Mouse (Mus musculus) gastrocnemius, postnatal 36 days (tissue): ENCODE data around the gene Sema4d. TPM values are rescaled to one million over a fixed set of nuclear protein-coding genes. Genes with fewer than 3 reads are reported as not detected.
"Not testable (repeated sequence)": the region's sequence is repeated elsewhere in the genome, so short reads cannot be mapped to it uniquely, and the experiment has no call there.

Experiments used
- DNase-seq, 2 experiments: peaks; one replicate each; pipeline ENCODE4 v3.0.0; 2022
- intact Hi-C: fragments of 180-260 bp; cut with DNase I; formaldehyde crosslinking; loops from one replicate; pipeline ENCODE4 v1.15.1; 2025
- long read RNA-seq, 2 experiments: library from polyadenylated mRNA; stranded (forward); transcript quantifications; one replicate each; pipeline ENCODE4 v2.0.0; 2021
- total RNA-seq, 2 experiments: library from RNA; stranded (reverse); gene quantifications; 2 replicates each; pipeline ENCODE4 v1.2.3; 2021

Sema4d gene
- total RNA-seq = 100 to 1,000 TPM; 123 to 134 TPM
- long read RNA-seq, experiment 1, partial matches to known transcripts = 16 of 111 reads
- long read RNA-seq, experiment 1, other reads (novel, unspliced or antisense) = 95 of 111 reads
- long read RNA-seq, experiment 2, partial matches to known transcripts = 21 of 138 reads
- long read RNA-seq, experiment 2, other reads (novel, unspliced or antisense) = 117 of 138 reads

DNA sequence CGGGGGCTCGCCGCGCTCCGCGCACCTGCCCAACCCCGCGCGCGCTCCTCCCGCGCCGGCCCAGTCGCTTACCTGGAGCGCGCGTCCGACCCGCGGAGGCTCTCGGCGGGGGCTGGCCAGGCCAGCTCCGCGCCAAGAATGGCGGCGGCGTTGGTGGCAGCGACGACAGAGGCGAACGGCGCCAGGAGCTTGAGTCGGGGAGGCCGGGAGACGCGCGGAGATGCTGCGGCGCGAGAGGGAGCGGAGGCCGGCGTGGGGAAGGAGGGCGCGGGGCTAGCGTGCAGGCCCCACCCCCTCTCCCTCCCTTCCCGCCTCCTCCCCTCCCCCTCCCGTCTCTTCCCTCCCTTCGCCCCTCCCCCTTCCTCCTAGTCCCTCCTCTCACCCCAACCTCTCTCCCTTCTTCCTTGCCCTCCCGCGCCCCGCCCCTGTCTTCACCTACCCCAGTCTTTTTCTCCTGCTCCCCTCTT, at the start of gene Sema4d:
Gene Sema4d, minus strand, starts transcription at position 323 of the 467 bp plus-strand sequence.
- intact Hi-C loops = loop anchor here (5.0 kb wide), 1 partner anchor 61 kb away; no protein-coding TSS in a partner anchor
- peak; percentile 18 to 39 for DNase-seq

DNA sequence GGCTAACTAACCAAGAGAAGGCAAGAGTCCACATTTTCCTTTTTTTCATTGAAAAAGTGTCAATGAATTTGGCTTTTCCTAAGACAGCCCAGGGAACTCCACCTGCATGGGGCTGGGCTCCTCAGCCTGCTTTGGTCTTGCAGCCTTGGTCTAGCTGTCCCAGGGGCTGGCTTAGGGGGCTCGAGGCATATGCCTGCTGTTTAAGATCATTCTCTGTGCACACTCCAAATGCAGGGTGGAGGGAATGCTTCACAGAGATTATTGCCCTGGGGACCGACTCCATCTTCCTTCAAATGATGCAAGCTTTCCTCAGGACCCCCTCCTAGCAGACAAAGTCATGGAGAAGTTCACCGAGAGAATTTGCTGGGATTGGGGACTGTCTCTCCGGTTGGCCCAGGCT, 49.8 kb upstream of the Sema4d start:
- no peak for DNase-seq
- intact Hi-C loops = loop anchor here (1.0 kb wide), 1 partner anchor 381 kb away; no protein-coding TSS in a partner anchor

DNA sequence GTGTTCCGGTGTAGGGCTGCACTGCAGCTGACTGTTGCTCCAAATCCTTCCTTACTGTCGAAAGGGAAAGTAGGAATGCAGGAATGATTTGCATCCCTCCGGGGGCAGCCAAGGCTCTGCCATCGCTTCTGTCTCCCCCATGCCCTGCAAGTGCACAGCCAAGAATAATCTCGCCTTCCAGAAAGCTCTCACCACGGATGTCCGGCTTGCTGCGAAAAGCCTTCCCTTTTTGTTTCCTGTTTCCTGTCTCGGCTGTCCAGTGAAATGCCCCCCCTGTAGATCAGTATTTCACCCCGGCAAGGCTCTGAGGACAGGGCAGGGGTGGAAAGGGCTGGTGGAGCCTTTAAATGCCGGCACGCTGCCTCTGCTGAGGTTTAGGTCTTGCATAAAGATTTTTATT, 49.2 kb upstream of the Sema4d start:
- intact Hi-C loops = loop anchor here (1.0 kb wide), 1 partner anchor 382 kb away; no protein-coding TSS in a partner anchor
- DNase-seq = no peak

DNA sequence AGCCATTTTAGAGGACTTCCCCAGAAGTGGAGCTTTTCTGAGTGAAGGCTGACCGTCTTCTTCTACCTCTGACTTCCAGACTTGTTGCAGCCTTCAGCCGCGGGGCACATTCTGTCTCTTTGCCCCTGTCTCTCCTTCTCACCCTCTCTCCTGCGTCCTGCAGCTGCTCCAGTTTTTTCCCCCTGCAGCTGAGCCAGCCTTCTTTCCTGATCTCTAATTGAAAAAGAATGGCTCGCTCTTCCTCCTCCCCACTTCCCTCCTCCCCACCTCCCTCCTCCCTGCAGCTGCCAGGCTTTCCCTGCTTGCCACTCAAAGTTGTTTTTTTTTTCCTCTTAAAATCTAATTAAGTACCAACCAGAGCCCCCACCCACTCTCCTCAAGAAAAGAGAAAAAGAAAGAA, 48.6 kb upstream of the Sema4d start:
- intact Hi-C loops = no loop called here
- DNase-seq = no peak

DNA sequence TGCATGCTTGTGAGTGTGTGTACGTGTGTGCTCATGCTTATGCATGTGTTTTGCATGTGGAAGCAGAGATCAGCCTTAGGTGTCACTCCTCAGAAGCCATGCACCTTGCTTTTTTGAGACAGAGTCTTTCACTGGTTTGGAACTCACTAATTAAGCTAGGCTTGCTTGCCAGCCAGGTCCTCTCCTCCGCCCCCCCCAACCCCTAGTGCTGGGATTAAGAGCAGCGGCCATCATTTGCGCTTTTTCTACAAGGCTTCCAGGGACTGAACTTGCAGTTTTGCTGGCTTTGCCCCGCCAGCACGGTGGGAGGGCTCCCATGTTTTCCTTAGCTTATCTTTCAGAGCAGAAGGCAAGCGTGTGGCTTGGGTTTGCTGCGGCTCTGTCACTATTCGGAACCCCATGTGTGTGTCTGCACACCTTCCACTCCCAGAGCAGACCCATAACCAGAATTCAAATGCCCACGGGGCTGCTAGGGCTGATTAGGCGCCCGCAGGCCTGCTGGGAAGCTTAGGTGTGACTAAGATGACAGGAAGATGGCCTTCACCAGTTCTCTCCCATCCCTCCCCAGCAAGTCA, 48.1 kb upstream of the Sema4d start:
- intact Hi-C loops = no loop called here

DNA sequence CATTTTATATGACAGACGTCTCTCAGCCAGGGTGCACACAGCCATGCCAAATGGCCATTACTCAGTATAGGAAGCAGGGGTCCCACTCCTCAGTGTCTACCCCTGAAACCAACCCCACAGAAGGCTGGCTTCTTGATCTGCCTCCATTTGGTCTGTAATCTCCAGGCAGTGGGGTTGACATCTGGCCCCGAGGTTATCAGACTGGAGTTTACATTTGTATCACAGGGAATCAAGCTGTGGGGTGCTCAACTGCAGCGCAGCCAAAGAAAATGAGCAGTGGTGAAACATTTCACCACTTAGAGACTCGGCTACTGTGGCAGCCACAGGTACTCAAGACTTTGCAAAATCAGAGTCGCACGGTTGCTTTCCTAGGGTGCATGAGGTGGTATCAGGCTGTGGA, 47.2 kb upstream of the Sema4d start:
- intact Hi-C loops = loop anchor here (1.0 kb wide), 1 partner anchor 383 kb away; no protein-coding TSS in a partner anchor
- DNase-seq = no peak

More for the DNA sequence above, 48.1 kb upstream of the Sema4d start:
- no peak for DNase-seq

DNA sequence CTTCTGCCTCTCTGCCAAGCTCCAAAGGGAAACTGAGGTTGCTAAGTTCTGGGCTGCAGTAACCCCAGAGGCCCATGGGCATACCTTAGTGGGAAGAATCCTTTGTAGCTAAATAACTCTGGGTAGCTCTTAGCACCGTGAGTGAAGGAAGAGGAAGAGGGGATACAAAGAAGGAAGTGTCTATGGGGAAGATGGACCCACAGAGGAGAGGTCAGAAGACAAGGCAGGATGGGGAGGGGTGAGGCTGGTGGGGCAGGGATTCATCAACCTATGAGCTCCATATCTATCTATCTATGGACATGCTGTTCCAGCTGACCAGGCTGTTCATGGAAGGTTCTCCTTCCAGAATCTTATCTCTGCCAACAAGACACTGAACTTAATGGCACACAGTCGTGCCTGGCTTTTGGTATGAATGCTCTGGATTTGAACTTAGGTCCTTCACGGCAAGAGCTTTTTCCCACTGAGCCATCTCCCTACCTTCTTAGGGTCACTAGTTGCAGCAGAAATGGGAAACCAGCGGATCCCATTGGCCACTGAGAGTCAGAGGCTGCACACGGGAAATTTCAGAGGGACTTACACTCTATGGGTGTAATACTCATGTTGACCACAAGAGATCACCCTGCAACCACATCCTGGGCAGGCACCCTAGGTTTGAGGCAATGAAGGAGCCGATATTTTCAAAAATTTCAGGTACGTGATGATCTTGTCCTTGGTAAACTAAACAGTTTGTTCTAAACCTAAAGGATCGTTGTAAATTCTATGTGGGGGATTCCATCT, 45.9 kb upstream of the Sema4d start:
- intact Hi-C loops = loop anchor here (1.0 to 10.0 kb wide), 3 partner anchors 384 to 785 kb away; partner anchors contain the start of gene Diras2
- no peak for DNase-seq

DNA sequence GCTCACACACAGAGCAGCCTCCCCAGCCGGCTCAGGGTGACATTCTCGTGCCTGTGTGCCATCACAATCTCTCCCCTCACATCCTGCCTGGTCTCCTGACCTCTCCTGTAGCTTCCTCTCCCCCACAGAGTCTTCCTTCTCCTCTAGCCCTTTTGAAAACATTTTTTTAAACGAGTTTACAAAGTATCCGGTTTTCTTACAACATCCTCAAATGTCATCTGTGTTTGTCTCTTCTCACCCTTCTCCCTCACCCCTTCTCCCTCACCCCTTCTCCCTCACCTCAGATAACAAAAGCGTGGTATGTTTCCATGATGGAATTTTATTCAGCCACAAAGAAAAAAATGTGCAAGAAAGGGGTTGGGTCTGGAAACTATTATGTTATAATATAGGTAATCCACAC, 43.9 kb upstream of the Sema4d start:
- DNase-seq = no peak
- intact Hi-C loops = loop anchor here (5.0 to 10.0 kb wide), 2 partner anchors 695 to 787 kb away; partner anchors contain the start of gene Diras2

DNA sequence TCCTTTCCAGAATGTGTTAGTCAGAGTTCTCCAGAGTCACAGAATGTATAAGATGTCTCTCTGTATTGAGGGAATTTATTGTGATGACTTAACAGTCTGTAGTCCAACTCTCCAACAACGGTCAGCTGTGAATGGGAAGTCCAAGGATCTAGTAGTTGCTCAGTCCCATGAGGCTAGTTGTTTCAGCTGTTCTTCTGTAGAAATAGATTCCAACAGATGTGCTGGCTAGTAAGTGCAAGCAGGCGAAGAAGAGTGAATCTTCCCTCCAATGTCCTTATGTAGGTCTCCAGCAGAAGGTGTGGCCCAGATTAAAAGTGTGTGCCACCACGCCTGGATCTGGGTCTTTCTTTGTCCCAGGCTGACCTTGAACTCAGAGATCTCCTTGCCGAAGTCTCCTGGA, 41.7 kb upstream of the Sema4d start:
- intact Hi-C loops = loop anchor here (5.0 to 10.0 kb wide), 2 partner anchors 697 to 790 kb away; partner anchors contain the start of gene Diras2
- DNase-seq = not testable (repeated sequence)

DNA sequence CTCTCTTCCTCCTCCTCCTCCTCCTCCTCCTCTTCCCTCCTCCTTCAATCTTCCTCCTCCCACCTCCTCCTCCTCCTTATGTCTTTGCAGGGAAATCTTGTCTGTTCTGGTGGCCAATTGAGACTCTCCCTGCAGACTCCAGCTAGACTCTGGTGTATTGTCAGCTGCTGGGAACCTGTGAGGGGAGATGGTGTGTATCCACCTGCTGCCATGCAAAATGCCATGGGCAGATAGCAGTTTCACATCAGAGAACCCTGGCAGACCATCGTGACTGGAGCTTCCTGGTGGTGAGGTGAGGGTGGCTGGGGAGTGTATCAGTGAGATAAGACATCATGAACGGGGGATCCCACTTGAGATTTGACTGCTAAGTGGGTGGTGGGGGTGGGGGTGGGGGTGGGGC, 41.0 kb upstream of the Sema4d start:
- intact Hi-C loops = loop anchor here (10.0 kb wide), 1 partner anchor 790 kb away; no protein-coding TSS in a partner anchor
- no peak for DNase-seq

DNA sequence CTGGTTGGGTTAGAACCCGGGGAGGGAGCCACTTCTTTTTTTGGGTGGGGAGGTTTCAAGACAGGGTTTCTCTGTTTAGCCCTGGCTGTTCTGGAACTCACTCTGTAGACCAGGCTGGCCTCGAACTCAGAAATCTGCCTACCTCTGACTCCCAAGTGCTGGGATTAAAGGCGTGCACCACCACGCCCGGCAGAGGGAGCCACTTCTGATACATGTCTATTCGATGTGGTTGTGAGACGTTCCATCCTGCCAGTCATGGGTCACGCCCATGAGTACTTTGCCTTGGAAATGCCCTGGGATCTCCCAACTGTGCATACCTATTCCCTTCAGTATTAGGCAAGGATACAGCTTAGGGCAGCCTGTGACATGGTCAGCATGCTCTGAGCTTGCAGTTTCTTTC, 40.5 kb upstream of the Sema4d start:
- not testable (repeated sequence) for DNase-seq
- intact Hi-C loops = loop anchor here (10.0 kb wide), 1 partner anchor 791 kb away; no protein-coding TSS in a partner anchor

DNA sequence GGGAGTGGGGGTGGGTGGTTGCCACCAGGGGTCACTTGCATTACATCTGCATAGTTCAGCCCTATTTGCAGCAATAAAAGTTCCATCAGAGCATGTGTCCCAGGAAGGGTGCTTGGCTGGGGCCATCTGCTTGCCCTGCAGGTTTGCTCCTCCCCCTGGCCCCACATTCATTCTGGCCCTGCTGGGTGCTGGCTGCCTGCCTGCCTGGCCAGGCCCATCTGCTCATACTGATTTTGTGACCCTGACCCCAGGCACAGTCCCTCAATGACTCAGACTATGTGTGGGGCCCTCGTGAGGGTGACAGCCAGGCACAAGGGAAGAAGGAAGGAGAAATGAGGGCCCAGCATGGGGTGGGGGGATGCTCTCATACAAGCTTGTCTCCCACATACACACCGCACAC, 40.1 kb upstream of the Sema4d start:
- no peak for DNase-seq
- intact Hi-C loops = loop anchor here (10.0 kb wide), 1 partner anchor 791 kb away; no protein-coding TSS in a partner anchor

DNA sequence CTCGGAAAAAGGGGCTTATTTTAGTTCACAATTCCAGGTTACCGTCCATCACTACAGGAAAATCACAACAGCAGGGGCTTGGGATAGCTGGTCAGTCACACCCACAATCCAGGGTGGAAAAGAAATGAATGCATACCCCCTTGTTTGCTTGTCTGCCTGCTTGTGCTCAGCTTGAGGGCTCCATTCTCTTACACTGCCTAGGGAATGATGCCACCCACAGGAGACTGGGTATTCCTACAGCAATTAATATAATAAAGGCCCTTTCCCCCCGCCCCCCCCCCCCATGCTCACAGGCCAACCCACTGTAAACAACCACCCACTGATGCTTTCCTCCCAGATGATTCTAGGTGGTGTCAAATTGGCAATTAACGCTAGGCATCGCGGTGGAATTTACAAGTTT, 38.9 kb upstream of the Sema4d start:
- no peak for DNase-seq
- intact Hi-C loops = loop anchor here (10.0 kb wide), 1 partner anchor 792 kb away; no protein-coding TSS in a partner anchor

DNA sequence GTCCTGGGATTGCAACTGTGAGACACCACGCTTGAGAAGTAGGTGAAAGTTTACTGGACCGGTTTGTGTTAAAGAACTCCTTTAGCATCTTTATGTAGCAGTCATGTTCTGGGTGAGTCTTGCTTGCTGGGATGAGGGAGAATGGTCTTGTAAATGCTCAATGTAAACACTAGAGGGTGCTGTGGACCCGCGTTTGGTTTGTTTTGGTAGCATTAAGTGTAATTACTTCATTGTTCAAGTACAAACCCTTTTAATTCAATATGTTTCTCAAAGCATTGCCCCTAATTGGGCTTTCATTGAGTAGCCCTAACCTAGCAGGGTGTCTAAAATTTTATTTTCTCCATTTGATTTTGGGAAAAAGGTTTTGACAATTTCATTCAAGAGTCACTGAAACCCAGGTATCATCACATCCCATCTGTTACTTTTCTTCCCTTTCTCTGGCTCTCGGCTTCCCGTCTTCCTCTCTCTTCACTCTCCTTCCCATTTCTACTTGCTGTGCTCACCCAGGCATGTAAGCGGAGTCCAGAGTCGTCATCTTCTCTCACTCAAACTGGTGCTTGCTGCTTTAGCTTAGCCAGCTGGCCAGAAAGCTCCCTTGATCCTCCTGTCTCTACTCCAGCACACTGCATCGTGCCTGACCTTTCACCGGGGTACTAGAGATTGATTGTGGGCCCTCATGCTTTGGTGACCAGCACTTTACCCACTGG, 37.4 kb upstream of the Sema4d start:
- intact Hi-C loops = loop anchor here (10.0 kb wide), 1 partner anchor 794 kb away; no protein-coding TSS in a partner anchor
- no peak for DNase-seq

DNA sequence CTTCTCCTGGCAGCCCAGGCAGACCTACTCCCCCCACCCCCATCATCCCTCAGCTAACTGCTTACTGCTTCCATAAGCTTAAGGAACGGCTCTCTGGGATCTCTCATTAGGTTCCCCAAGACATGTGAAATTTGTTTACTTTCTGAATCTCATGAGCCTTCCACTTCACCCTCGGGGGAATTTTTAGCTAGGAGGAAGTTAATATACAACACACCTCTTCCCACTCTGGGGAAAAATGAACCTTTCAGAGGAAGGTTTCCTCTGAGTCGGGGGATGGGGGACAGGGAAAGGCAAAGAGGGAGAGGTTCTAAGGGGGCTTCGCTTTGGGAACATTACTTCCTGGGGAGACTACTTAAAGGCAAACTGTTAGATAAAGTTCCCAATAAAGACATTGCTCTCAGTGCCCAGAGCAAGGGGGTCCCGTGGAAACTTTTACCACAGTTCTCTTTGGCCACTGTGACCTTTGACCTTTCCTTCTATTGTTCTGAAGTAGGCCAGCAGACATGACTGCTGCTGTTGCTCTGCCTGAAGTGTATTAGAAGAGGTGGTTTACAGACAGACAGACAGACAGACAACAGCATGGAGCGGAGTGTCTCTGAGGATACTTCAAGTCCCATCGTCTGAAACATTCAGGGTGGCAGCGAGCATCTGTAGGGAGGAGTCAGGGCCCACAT, 30.4 kb upstream of the Sema4d start:
- no peak for DNase-seq
- intact Hi-C loops = no loop called here

DNA sequence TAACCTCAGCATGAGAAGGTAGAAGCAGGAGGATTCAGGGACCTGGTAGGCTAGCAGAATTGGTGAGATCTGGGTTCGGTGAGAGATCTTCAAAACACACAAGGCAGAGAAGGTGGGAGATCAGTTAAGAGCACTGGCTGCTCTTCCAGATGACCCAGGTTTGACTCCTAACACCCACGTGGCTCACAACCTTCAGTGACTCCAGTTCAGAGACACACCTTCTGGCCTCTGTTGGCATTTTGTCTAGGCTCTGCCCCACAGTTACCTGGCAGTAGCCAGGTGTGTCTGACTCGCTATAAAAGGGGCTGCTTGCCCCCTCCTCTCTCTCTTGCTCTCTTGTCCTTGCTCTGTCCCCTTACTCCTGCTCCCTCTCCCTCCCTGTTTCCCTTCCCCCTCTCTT, 28.4 kb upstream of the Sema4d start:
- intact Hi-C loops = no loop called here
- no peak for DNase-seq

DNA sequence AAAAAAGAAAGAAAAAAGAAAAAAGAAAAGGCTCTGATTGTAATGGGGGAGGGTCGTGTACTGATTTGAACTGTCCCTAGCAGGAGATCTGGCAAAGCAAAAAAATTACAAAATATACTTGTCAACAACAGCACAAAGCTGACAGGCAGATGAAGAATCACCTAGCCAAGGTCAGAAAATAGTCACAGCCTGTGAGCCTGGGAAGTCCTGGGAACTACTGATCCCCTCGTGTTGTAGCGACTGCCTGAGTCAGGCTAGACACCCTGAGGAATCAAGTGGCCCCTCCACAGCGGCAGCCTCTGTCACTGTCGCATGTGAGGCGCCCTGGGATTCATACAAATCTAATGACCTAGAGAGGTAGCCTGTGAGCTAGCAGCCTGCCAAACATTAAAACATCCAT, 25.8 kb upstream of the Sema4d start:
- intact Hi-C loops = loop anchor here (5.0 kb wide), 1 partner anchor 167 kb away; the partner anchor contains the start of gene Secisbp2
- no peak for DNase-seq

DNA sequence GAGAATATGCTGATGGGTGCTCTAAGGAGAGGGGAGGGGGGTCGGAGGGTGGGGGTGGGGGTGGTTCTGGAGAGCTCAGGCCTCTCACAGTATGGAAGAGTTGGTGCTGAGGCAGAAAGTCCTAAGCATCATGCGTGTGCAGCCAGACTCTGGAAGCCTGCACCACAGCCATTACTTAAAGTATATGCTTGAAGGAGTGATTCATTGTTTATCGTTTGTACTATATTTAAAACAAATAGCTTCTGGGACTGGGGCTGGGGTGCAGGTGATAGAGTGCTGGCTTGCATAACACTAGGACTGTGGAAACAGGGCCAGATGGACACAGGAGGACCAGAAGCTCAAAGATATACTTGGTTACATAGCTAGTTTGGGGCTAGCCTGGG, 25.4 kb upstream of the Sema4d start:
- no peak for DNase-seq
- intact Hi-C loops = loop anchor here (5.0 kb wide), 1 partner anchor 167 kb away; the partner anchor contains the start of gene Secisbp2

DNA sequence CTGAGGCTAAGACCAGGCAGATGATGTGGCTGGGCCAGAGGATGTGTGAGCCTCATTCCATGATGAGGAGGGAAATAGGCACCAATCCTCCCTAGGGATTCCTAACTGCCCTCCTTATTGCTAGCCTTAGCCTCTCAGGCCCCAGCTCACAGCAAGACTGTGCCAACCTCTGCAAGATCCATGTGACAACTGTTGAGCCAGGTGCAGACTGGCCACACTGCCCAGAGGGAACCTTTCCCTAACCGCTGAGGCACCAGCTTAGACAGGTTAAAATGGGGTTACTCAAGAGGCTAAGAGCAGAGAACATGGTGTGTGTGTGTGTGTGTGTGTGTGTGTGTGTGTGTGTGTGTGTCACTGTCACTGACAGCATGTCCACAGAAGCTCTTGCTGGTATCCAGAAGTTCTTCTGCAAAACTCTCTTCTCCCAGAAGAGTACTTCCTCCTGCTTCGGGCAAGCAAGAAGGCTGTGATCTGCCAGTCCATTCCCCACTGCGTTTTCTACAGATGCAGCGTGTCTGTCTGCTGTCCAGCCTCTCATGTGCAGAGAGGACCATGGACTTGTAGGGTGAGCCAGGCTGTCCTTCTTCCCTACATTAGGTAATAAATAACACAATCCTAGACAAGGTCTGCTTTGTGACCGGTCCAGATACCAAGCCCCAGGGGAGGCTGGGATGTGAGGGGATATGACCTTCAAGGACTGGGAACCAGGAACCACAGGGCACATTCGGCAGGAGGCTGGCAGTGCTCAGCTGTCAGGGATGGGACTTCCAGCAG, 24.8 kb upstream of the Sema4d start:
- DNase-seq = no peak
- intact Hi-C loops = loop anchor here (5.0 kb wide), 1 partner anchor 166 kb away; the partner anchor contains the start of gene Secisbp2
